Mouse (Mus musculus) midbrain, embryonic 13.5 days (tissue): Measurements from ENCODE around the gene Zwilch. TPM values are rescaled to one million over a fixed set of nuclear protein-coding genes. Genes with fewer than 3 reads are reported as not detected.
"Not testable (repeated sequence)": the region's sequence is repeated elsewhere in the genome, so short reads cannot be mapped to it uniquely, and the experiment has no call there.

Experiments used
- ATAC-seq: fragments of 200-750 bp; cut with Nextera tagmentation; 2 replicates; pipeline ENCODE4 v1.8.0; 2017; ENCODE audit warnings: mild to moderate bottlenecking, moderate TSS enrichment, moderate library complexity
- H3K27ac ChIP-seq: fragments of 300-500 bp; sonication (generic); 2 replicates; pipeline ENCODE4 v1.5.1; 2015; ENCODE audit warnings: inconsistent platforms, mild to moderate bottlenecking, moderate library complexity
- H3K27me3 ChIP-seq: fragments of 300-500 bp; sonication (generic); 2 replicates; pipeline ENCODE4 v1.6.1; 2015; ENCODE audit warnings: mild to moderate bottlenecking, inconsistent platforms
- H3K36me3 ChIP-seq: fragments of 300-500 bp; sonication (generic); 2 replicates; pipeline ENCODE4 v1.6.1; 2015; ENCODE audit warnings: mild to moderate bottlenecking, inconsistent platforms
- H3K4me1 ChIP-seq: fragments of 300-500 bp; sonication (generic); replicated peaks from 2 replicates; pipeline ENCODE4 v1.6.1; 2015; ENCODE audit warnings: inconsistent platforms
- H3K4me2 ChIP-seq: fragments of 300-500 bp; sonication (generic); replicated peaks from 2 replicates; pipeline ENCODE4 v1.6.1; 2015; ENCODE audit warnings: moderate library complexity, mild to moderate bottlenecking, inconsistent platforms
- H3K4me3 ChIP-seq: fragments of 300-500 bp; sonication (generic); replicated peaks from 2 replicates; pipeline ENCODE4 v1.5.1; 2015; ENCODE audit warnings: mild to moderate bottlenecking, inconsistent platforms
- H3K9ac ChIP-seq: fragments of 300-500 bp; sonication (generic); replicated peaks from 2 replicates; pipeline ENCODE4 v1.6.1; 2015; ENCODE audit warnings: mild to moderate bottlenecking, inconsistent platforms
- H3K9me3 ChIP-seq: fragments of 300-500 bp; sonication (generic); 2 replicates; pipeline ENCODE4 v1.6.1; 2016; ENCODE audit warnings: mild to moderate bottlenecking, inconsistent platforms
- WGBS: fragments of 180-500 bp; shearing (Covaris S2); methylation state at CpG from one replicate; pipeline ENCODE4 v1.1.7; 2015; 5-methylcytosine and 5-hydroxymethylcytosine counted together
- polyA plus RNA-seq: library from polyadenylated mRNA; unstranded; fragments of >200 nt; fragmentation: Nextera tagmentation; extraction: Ambion mirVana; gene quantifications from 2 replicates; pipeline ENCODE4 v1.2.1, GENCODE M21; 2015

Zwilch gene
- polyA plus RNA-seq, 1 experiment from 2014 or later = 10.9 TPM

GRCm38 (mm10) chr9:64174766-64175165, 1.9 kb upstream of the Zwilch start:
- Histone ChIP-seq H3K4me3 (peak overlapping the region; percentile 94), H3K4me2 (peak overlapping the region; percentile 92), H3K27me3 (no peaks in the 10 kb centered on the region), H3K36me3 (peaks cover 40% of the 10 kb centered on the region), H3K9ac (no peak overlapping the region), H3K27ac (no peak overlapping the region), H3K9me3 (no peaks in the 10 kb centered on the region), H3K4me1 (peaks cover 34% of the 10 kb centered on the region)
- 77% methylated on average over 8 of the region's 8 CpGs for WGBS
- ATAC-seq = no peak

- Histone ChIP-seq H3K4me2 (peak overlapping the region; percentile 92), H3K27me3 (no peaks in the 10 kb centered on the region), H3K9me3 (no peaks in the 10 kb centered on the region), H3K27ac (no peak overlapping the region), H3K36me3 (peaks cover 40% of the 10 kb centered on the region), H3K9ac (peak overlapping the region; percentile 86), H3K4me1 (peaks cover 29% of the 10 kb centered on the region), H3K4me3 (peak overlapping the region; percentile 94)
- ATAC-seq = no peak
Observed at GRCm38 (mm10) chr9:64174341-64174740, 1.4 kb upstream of the Zwilch start.

GRCm38 (mm10) chr9:64173666-64174220, 839 bp upstream of the Zwilch start:
- peak overlapping the region; percentile 92 for H3K4me2 ChIP-seq
- WGBS = under 1% methylated on average over 16 of the region's 16 CpGs
- peaks cover 27% of the 10 kb centered on the region for H3K4me1 ChIP-seq
- peaks cover 40% of the 10 kb centered on the region for H3K36me3 ChIP-seq
- H3K4me3 ChIP-seq = peak overlapping the region; percentile 94
- peak overlapping the region; percentile 71 for H3K27ac ChIP-seq
- ATAC-seq = no peak
- no peaks in the 10 kb centered on the region for H3K9me3 ChIP-seq
- H3K27me3 ChIP-seq = no peaks in the 10 kb centered on the region
- H3K9ac ChIP-seq = peak overlapping the region; percentile 86

GRCm38 (mm10) chr9:64172145-64172815, 624 bp downstream of the Zwilch start:
- H3K4me3 ChIP-seq = peak overlapping the region; percentile 94
- WGBS = 3% methylated on average over 18 of the region's 18 CpGs
- peak overlapping the region; percentile 87 for H3K4me2 ChIP-seq
- H3K27ac ChIP-seq = peak overlapping the region; percentile 76
- H3K27me3 ChIP-seq = no peaks in the 10 kb centered on the region
- peaks cover 25% of the 10 kb centered on the region for H3K4me1 ChIP-seq
- H3K9ac ChIP-seq = peak overlapping the region; percentile 76
- ATAC-seq = peak; percentile 71
- H3K9me3 ChIP-seq = no peaks in the 10 kb centered on the region
- H3K36me3 ChIP-seq = peaks cover 28% of the 10 kb centered on the region

DNA sequence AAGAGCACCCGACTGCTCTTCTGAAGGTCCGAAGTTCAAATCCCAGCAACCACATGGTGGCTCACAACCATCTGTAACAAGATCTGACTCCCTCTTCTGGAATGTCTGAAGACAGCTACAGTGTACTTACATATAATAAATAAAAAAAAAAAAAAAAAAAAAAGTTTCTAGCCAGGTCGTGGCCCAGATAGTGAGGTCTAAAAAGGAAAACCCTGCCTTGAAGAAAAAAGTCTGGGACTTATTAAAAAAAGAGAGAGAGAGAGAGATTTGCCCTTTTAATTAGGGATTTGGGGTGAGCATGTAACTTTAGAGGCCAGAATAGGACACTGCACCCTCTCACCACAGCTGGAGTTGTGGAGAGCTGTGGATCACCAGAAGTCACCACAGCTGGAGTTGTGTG, 2.9 kb downstream of the Zwilch start:
- not testable (repeated sequence) for H3K27ac ChIP-seq, H3K4me2 ChIP-seq, H3K36me3 ChIP-seq, H3K4me3 ChIP-seq, H3K9ac ChIP-seq, ATAC-seq, H3K9me3 ChIP-seq, H3K27me3 ChIP-seq
- H3K4me1 ChIP-seq = peaks cover 21% of the 10 kb centered on the region
- 98% methylated on average over 3 of the region's 3 CpGs for WGBS

GRCm38 (mm10) chr9:64160471-64160870, 12.4 kb downstream of the Zwilch start:
- Histone ChIP-seq H3K9me3 (no peaks in the 10 kb centered on the region), H3K4me3 (no peak overlapping the region), H3K4me2 (no peak overlapping the region), H3K9ac (no peak overlapping the region), H3K36me3 (peaks cover 27% of the 10 kb centered on the region), H3K27me3 (no peaks in the 10 kb centered on the region), H3K4me1 (no peaks in the 10 kb centered on the region), H3K27ac (no peak overlapping the region)
- 91% methylated on average over 5 of the region's 5 CpGs for WGBS
- ATAC-seq = no peak

- Histone ChIP-seq H3K4me3 (no peak overlapping the region), H3K4me2 (no peak overlapping the region), H3K27me3 (no peaks in the 10 kb centered on the region), H3K4me1 (no peaks in the 10 kb centered on the region), H3K36me3 (peaks cover 32% of the 10 kb centered on the region), H3K27ac (no peak overlapping the region), H3K9ac (no peak overlapping the region), H3K9me3 (no peaks in the 10 kb centered on the region)
- WGBS = 97% methylated on average over 1 of the region's 1 CpGs
- no peak for ATAC-seq
Observed at GRCm38 (mm10) chr9:64156641-64157040, 16.3 kb downstream of the Zwilch start.

- no peak for ATAC-seq
- no peaks in the 10 kb centered on the region for H3K4me1 ChIP-seq
- WGBS = 92% methylated on average over 9 of the region's 9 CpGs
- H3K9ac ChIP-seq = no peak overlapping the region
- H3K4me3 ChIP-seq = no peak overlapping the region
- no peaks in the 10 kb centered on the region for H3K27me3 ChIP-seq
- no peak overlapping the region for H3K27ac ChIP-seq
- H3K9me3 ChIP-seq = no peaks in the 10 kb centered on the region
- H3K4me2 ChIP-seq = no peak overlapping the region
- peaks cover 5% of the 10 kb centered on the region for H3K36me3 ChIP-seq
Observed at GRCm38 (mm10) chr9:64139879-64140278, 33.0 kb downstream of the Zwilch start.

GRCm38 (mm10) chr9:64138896-64139295, 34.0 kb downstream of the Zwilch start:
- not testable (repeated sequence) for H3K4me2 ChIP-seq, H3K9me3 ChIP-seq, ATAC-seq, H3K9ac ChIP-seq, H3K27me3 ChIP-seq, H3K4me1 ChIP-seq, H3K27ac ChIP-seq, H3K36me3 ChIP-seq, H3K4me3 ChIP-seq
- WGBS = 6% methylated on average over 6 of the region's 6 CpGs

DNA sequence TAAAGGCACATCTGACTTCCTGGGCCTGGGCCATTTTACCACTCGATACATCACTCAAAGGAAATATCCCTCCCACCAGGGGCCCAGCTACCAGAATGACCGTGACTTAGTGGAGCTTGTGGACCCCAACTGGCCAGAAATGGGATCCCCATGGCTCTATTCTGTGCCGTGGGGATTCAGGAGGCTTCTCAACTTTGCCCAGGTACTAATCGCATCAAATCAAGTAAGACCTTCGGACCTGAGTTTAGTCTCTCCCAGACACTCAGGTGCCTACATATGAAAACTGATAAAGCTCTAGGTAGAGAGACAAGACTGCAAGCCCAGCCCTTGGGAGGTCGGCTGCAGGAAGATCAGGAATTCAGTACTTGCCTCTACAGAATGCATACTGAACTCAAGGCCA, 41.3 kb downstream of the Zwilch start:
- Histone ChIP-seq H3K4me1 (no peaks in the 10 kb centered on the region), H3K4me3 (no peak overlapping the region), H3K36me3 (no peaks in the 10 kb centered on the region), H3K9ac (no peak overlapping the region), H3K9me3 (no peaks in the 10 kb centered on the region), H3K27me3 (no peaks in the 10 kb centered on the region), H3K4me2 (no peak overlapping the region), H3K27ac (no peak overlapping the region)
- WGBS = 88% methylated on average over 6 of the region's 6 CpGs
- ATAC-seq = no peak

- Histone ChIP-seq H3K4me3 (no peak overlapping the region), H3K9ac (no peak overlapping the region), H3K9me3 (no peaks in the 10 kb centered on the region), H3K36me3 (no peaks in the 10 kb centered on the region), H3K4me2 (no peak overlapping the region), H3K27ac (no peak overlapping the region), H3K27me3 (no peaks in the 10 kb centered on the region), H3K4me1 (no peaks in the 10 kb centered on the region)
- no peak for ATAC-seq
- 83% methylated on average over 12 of the region's 12 CpGs for WGBS
Observed at GRCm38 (mm10) chr9:64126121-64126520, 46.8 kb downstream of the Zwilch start.

DNA sequence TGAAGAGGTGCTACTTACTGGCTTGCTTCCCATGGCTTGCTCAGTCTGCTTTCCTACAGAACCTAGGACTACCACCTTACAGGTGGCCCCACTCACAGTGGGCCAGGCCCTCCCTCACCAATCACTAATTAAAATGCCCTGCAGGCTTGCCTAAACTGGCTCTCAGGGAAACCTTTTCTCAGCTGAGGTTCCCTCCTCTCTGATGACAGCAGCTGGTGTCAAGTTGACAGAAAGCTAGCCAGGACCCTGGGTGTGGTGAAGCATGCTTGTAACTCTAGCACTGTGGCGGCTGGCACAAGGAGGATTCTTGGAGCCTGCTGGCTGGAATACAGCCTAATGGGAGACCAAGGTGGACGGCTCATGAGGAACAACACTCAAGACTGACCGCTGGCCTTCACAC, 47.6 kb downstream of the Zwilch start:
- no peaks in the 10 kb centered on the region for H3K27me3 ChIP-seq
- no peak overlapping the region for H3K4me3 ChIP-seq
- no peak overlapping the region for H3K27ac ChIP-seq
- no peaks in the 10 kb centered on the region for H3K9me3 ChIP-seq
- no peaks in the 10 kb centered on the region for H3K4me1 ChIP-seq
- 69% methylated on average over 3 of the region's 3 CpGs for WGBS
- no peak overlapping the region for H3K9ac ChIP-seq
- no peak for ATAC-seq
- H3K4me2 ChIP-seq = no peak overlapping the region
- H3K36me3 ChIP-seq = no peaks in the 10 kb centered on the region

- H3K4me3 ChIP-seq, H3K9ac ChIP-seq, ATAC-seq, H3K27ac ChIP-seq, H3K9me3 ChIP-seq, H3K27me3 ChIP-seq, H3K4me2 ChIP-seq, H3K4me1 ChIP-seq, H3K36me3 ChIP-seq: not testable (repeated sequence)
- 63% methylated on average over 3 of the region's 3 CpGs for WGBS
Observed at GRCm38 (mm10) chr9:64124846-64125245, 48.1 kb downstream of the Zwilch start.
